Mouse (Mus musculus): ENCODE measurements at regions not wholly inside any gene's neighbourhood (a gene's known extent, or its start where the extent isn't known, plus 50 kb on each side); places are given as distances from the start of the nearest gene placed in this dataset.

DNA sequence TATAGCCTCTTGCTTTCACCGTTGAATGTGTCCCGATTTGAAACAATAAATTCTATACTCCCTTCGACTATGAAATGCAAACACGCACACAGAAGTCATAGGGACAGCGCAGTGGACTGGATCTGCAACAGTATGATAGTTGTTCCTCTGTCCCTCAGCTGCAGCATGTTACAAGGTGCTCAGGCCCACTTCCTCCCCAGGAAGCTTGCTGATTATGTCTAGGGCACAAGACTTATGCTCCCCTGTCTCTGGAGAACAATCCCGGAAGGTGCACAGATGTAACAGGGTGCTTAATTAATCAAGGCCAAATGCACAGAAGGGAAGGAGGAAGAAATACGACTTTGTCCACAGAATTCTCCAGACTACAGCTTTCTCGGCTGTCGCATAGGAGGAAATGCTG is 365.9 kb upstream of the Tnp1 start:
- H3K9ac ChIP-seq: no peak overlapping the region
- 89% methylated on average over 9 of the region's 9 CpGs for WGBS
- no peak for ATAC-seq

DNA sequence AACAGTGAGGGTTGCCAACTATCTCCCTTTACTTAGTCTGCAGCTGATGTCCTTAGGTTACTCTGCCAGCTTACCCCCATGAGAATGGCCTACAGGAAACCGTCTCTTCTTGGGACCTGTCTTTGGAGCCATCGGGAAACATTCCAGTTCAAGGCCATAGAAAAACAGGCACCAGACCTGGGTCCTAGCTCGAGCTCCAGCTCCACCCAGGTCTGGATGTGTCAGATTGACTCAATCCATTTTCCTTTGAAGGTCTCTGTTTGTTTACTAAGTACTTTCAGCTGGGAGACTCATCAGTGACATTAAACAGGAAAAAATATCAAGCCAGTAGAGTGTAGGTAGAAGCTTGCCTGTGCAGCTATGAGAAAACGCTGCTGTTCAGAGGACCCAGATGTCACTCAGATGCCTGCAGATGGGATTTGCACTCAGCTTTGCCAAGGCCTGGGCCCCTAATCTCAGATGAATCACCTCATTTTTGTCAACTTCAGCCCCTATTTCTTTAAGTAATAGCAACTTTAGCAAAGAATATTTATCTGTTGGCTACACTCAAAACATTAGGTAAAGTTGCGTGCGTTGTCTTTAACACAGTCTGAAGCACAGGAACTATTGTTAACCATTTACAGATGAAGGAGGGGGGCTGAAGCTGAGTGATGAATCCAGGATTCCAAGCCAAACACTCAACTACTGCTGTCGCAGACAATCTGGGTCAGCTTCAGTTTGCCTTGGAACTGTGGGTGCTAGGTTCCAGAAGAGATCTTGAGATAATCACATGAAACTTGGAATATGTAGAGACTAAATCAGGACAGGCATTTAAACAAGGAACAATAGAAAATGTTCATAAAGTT is 359.0 kb upstream of the Tnp1 start:
- 95% methylated on average over 7 of the region's 7 CpGs for WGBS
- no peak overlapping the region for H3K4me3 ChIP-seq

More for the DNA sequence above, 365.9 kb upstream of the Tnp1 start:
- Histone ChIP-seq H3K4me3 (no peak overlapping the region), H3K9me3 (replicated peaks) (no peaks in the 10 kb centered on the region), H3K4me1 (no peaks in the 10 kb centered on the region), H3K27me3 (no peaks in the 10 kb centered on the region), H3K36me3 (ENCODE audit: poor library complexity, severe bottlenecking) (no peaks in the 10 kb centered on the region), H3K4me2 (no peak overlapping the region), H3K27ac (no peak overlapping the region)

DNA sequence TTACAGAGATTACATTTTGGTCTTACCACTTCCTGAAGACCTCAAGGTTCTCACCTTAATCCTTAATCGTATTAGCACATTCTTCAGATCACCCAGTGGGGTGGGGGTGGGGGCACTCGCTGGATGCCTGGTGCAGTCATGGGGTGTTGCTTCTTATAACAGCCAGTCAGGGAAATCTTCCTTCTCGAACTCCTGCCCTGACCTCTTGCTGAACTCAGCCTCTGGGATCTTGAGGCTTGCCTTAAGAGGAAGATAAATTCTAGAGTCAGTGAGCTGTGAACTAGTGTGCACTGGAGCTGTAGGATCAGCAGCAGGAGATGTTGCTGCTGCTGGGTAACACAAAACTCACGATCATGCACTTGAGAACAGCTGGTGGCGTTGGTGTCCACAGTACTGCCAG is 352.5 kb upstream of the Tnp1 start:
- H3K4me2 ChIP-seq: no peak overlapping the region
- H3K4me1 ChIP-seq: peaks cover 13% of the 10 kb centered on the region
- 70% methylated on average over 5 of the region's 5 CpGs for WGBS
- ATAC-seq: no peak
- no peak overlapping the region for H3K4me3 ChIP-seq
- H3K27ac ChIP-seq: no peak overlapping the region
- H3K9ac ChIP-seq: no peak overlapping the region
- no peaks in the 10 kb centered on the region for H3K9me3 ChIP-seq (replicated peaks)
- H3K27me3 ChIP-seq: no peaks in the 10 kb centered on the region
- no peaks in the 10 kb centered on the region for H3K36me3 ChIP-seq (ENCODE audit: poor library complexity, severe bottlenecking)

More for the DNA sequence above, 359.0 kb upstream of the Tnp1 start:
- Histone ChIP-seq H3K27ac (no peak overlapping the region), H3K27me3 (no peaks in the 10 kb centered on the region), H3K36me3 (ENCODE audit: poor library complexity, severe bottlenecking) (no peaks in the 10 kb centered on the region), H3K9me3 (replicated peaks) (no peaks in the 10 kb centered on the region), H3K9ac (no peak overlapping the region), H3K4me1 (no peaks in the 10 kb centered on the region), H3K4me2 (no peak overlapping the region)
- no peak for ATAC-seq

- no peaks in the 10 kb centered on the region for H3K36me3 ChIP-seq (ENCODE audit: poor library complexity, severe bottlenecking)
- H3K4me2 ChIP-seq: no peak overlapping the region
- H3K9ac ChIP-seq: no peak overlapping the region
- no peak overlapping the region for H3K4me3 ChIP-seq
- H3K27ac ChIP-seq: no peak overlapping the region
- H3K4me1 ChIP-seq: peaks cover 27% of the 10 kb centered on the region
- H3K9me3 ChIP-seq (replicated peaks): no peaks in the 10 kb centered on the region
- 66% methylated on average over 4 of the region's 4 CpGs for WGBS
- ATAC-seq: no peak
- H3K27me3 ChIP-seq: no peaks in the 10 kb centered on the region
These were observed 350.1 kb upstream of the Tnp1 start for GRCm38 (mm10) chr1:73365842-73366241.

DNA sequence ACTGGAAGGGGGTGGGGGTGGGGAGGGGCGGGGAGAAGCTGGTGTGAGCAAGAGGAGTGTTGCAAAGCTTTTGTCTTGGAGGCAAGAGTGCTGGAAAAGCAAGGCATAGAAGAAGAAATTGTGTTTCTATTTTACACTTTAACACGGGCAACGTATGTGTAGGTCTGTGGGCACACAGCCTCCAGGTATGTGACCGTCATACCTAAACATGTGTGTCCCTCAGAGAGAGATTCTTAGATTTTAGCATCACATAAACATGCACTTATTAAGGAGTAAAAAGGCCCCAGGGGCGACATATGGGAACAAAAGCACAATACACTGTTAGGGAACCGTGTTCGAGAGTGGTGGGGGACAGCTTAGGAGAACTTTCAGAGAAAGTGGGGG is 348.6 kb upstream of the Tnp1 start:
- Histone ChIP-seq H3K36me3 (ENCODE audit: poor library complexity, severe bottlenecking) (no peaks in the 10 kb centered on the region), H3K4me2 (no peak overlapping the region), H3K4me3 (no peak overlapping the region), H3K27me3 (no peaks in the 10 kb centered on the region), H3K9ac (no peak overlapping the region), H3K4me1 (peaks cover 27% of the 10 kb centered on the region), H3K9me3 (replicated peaks) (no peaks in the 10 kb centered on the region), H3K27ac (no peak overlapping the region)
- 37% methylated on average over 7 of the region's 7 CpGs for WGBS
- no peak for ATAC-seq

DNA sequence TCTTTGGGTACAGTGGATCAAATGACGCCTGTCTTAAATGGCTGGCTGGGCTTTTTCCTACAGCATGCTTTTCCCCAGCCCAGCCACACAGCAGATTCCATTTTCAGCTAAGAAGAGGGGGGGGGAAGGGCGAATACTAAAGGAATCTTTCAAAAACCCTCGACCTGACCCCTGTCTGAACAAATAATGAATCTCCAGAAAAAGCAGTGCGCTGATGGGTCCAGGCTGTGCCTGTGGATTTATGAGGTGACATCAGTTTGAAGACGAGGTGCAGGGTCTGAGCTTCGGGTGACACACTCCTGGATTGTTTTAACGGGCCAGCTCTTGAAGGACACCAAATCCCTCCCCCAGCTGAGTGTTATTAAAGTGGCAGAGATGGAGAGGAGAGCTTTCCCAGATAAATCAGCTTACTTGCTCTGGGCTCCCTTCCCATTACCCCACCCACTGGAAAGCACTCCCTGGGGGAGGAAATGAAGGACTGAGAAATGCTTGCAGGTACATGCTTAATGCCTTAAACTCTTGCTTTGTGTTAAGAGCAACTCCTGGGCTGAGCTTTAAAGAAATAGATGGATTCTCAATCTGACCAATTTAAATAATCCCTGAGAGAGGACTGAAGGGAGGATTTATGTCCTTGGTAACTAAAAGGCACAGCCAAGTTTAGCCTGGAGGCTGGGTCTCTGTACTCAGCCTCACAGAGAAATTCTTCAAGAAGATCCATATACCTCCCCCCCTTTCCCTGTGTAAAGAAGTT is 348.0 kb upstream of the Tnp1 start:
- WGBS: 3% methylated on average over 7 of the region's 7 CpGs
- Histone ChIP-seq H3K4me2 (peak overlapping the region; percentile 41), H3K4me3 (no peak overlapping the region), H3K9ac (no peak overlapping the region), H3K27me3 (no peaks in the 10 kb centered on the region), H3K4me1 (peaks cover 27% of the 10 kb centered on the region), H3K9me3 (replicated peaks) (no peaks in the 10 kb centered on the region), H3K36me3 (ENCODE audit: poor library complexity, severe bottlenecking) (no peaks in the 10 kb centered on the region), H3K27ac (peak overlapping the region; percentile 59; the same call in 1 of the 2 replicates)
- peak; percentile 65; the same call in 1 of the 2 replicates for ATAC-seq

DNA sequence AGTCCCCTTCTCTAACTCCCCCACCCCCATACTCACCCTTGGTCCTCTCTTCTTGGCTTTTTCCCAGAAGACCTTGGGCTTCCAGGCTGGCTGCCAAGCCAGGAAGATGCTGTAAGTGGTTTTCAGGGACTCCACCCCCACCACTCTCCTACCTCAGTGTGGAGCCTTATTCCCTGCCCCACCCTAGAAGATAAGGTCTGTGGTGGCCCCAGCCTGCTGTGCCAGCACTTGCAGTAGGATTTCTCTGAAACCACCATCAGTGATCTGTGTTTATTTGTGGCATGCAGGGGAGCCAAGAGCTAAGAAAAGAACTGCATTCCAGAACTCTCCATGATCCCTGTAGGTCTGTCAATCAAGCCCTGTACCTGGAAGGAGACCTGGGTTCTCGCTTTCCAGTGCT is 346.4 kb upstream of the Tnp1 start:
- Histone ChIP-seq H3K27ac (no peak overlapping the region), H3K4me1 (peaks cover 27% of the 10 kb centered on the region), H3K4me2 (no peak overlapping the region), H3K9ac (no peak overlapping the region), H3K36me3 (ENCODE audit: poor library complexity, severe bottlenecking) (no peaks in the 10 kb centered on the region), H3K27me3 (no peaks in the 10 kb centered on the region), H3K9me3 (replicated peaks) (no peaks in the 10 kb centered on the region), H3K4me3 (no peak overlapping the region)
- no peak for ATAC-seq
- WGBS: 63% methylated on average over 1 of the region's 1 CpGs

DNA sequence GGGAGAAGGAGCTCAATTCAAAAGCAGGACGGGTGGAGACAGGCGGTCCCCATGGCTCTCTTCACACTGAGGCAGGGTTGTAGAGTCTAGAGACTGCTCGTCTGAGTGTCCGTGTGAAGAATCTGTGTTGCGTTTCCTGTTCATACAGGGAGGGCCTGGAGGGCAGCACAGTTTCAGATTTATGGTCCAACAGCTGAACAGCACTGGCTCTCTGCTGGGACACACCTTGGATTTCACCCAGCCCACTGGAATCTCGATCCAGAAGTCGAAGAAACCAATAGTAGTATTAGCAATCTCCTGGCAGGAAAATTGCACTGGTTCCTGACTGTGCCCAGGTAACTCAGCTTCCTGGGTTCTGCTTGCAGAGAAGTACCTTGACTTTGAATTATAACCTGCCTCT is 345.6 kb upstream of the Tnp1 start:
- Histone ChIP-seq H3K4me2 (no peak overlapping the region), H3K4me3 (no peak overlapping the region), H3K9me3 (replicated peaks) (no peaks in the 10 kb centered on the region), H3K27ac (no peak overlapping the region), H3K27me3 (no peaks in the 10 kb centered on the region), H3K9ac (no peak overlapping the region), H3K36me3 (ENCODE audit: poor library complexity, severe bottlenecking) (no peaks in the 10 kb centered on the region), H3K4me1 (peaks cover 27% of the 10 kb centered on the region)
- 87% methylated on average over 7 of the region's 7 CpGs for WGBS
- ATAC-seq: no peak

- H3K27me3 ChIP-seq: no peaks in the 10 kb centered on the region
- H3K9ac ChIP-seq: no peak overlapping the region
- no peak overlapping the region for H3K4me2 ChIP-seq
- no peak overlapping the region for H3K27ac ChIP-seq
- WGBS: 86% methylated on average over 1 of the region's 1 CpGs
- no peaks in the 10 kb centered on the region for H3K36me3 ChIP-seq (ENCODE audit: poor library complexity, severe bottlenecking)
- no peak overlapping the region for H3K4me3 ChIP-seq
- no peaks in the 10 kb centered on the region for H3K4me1 ChIP-seq
- H3K9me3 ChIP-seq (replicated peaks): no peaks in the 10 kb centered on the region
- no peak for ATAC-seq
These were observed 338.7 kb upstream of the Tnp1 start for GRCm38 (mm10) chr1:73354447-73354846.

- H3K4me2 ChIP-seq: no peak overlapping the region
- H3K36me3 ChIP-seq (ENCODE audit: poor library complexity, severe bottlenecking): no peaks in the 10 kb centered on the region
- H3K4me3 ChIP-seq: no peak overlapping the region
- WGBS: 86% methylated on average over 6 of the region's 6 CpGs
- H3K4me1 ChIP-seq: no peaks in the 10 kb centered on the region
- H3K9ac ChIP-seq: no peak overlapping the region
- H3K27ac ChIP-seq: no peak overlapping the region
- H3K27me3 ChIP-seq: no peaks in the 10 kb centered on the region
- no peak for ATAC-seq
- no peaks in the 10 kb centered on the region for H3K9me3 ChIP-seq (replicated peaks)
These were observed 332.8 kb upstream of the Tnp1 start for GRCm38 (mm10) chr1:73348476-73348875.

- Histone ChIP-seq H3K4me3 (no peak overlapping the region), H3K36me3 (ENCODE audit: poor library complexity, severe bottlenecking) (no peaks in the 10 kb centered on the region), H3K9ac (no peak overlapping the region), H3K9me3 (replicated peaks) (no peaks in the 10 kb centered on the region), H3K4me1 (no peaks in the 10 kb centered on the region), H3K27ac (no peak overlapping the region), H3K27me3 (no peaks in the 10 kb centered on the region), H3K4me2 (no peak overlapping the region)
- ATAC-seq: no peak
- WGBS: 84% methylated on average over 1 of the region's 1 CpGs
These were observed 328.9 kb upstream of the Tnp1 start for GRCm38 (mm10) chr1:73344587-73344986.

GRCm38 (mm10) chr1:73341911-73342310 is 326.2 kb upstream of the Tnp1 start:
- WGBS: 89% methylated on average over 5 of the region's 5 CpGs
- ATAC-seq: no peak

More at GRCm38 (mm10) chr1:73341911-73342310, 326.2 kb upstream of the Tnp1 start:
- Histone ChIP-seq H3K9ac (no peak overlapping the region), H3K36me3 (ENCODE audit: poor library complexity, severe bottlenecking) (no peaks in the 10 kb centered on the region), H3K9me3 (replicated peaks) (no peaks in the 10 kb centered on the region), H3K27me3 (no peaks in the 10 kb centered on the region), H3K27ac (no peak overlapping the region), H3K4me3 (no peak overlapping the region), H3K4me2 (no peak overlapping the region), H3K4me1 (no peaks in the 10 kb centered on the region)

Data from forebrain, embryonic 13.5 days (tissue).